Mouse (Mus musculus): ENCODE measurements around the gene Idi2.
"Not testable (repeated sequence)": the region's sequence is repeated elsewhere in the genome, so short reads cannot be mapped to it uniquely, and the experiment has no call there.

Idi2 gene

DNA sequence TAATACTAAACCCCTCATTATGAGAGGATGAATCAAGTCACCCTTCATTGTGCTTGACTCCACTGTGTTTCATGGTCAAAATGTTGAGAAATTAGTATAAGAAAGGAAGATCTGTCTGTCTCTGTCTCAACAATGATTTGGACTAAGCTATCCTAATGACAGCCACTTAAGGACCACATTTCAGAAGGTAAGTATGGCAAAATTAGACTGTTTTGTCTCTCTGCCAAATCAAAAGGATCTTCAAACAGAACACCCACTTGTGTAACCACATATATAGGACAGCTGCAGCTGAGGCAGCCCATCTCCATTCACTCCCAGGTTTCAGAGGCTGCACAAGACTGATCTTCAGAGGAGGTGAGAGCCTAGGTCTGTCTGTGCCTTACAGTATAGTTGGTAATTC is at the start of gene Idi2:
Gene Idi2, plus strand, starts transcription at position 301 of the 400 bp plus-strand sequence.
- in situ Hi-C loops (cut with MboI, MseI), result not testable (repeated sequence)

GRCm38 (mm10) chr13:8905986-8906385 is 46.7 kb upstream of the Idi2 start:
- in situ Hi-C loops (cut with MboI, MseI), result not testable (repeated sequence)

GRCm38 (mm10) chr13:8913890-8914289 is 38.8 kb upstream of the Idi2 start:
- in situ Hi-C loops (cut with MboI, MseI), result not testable (repeated sequence)

DNA sequence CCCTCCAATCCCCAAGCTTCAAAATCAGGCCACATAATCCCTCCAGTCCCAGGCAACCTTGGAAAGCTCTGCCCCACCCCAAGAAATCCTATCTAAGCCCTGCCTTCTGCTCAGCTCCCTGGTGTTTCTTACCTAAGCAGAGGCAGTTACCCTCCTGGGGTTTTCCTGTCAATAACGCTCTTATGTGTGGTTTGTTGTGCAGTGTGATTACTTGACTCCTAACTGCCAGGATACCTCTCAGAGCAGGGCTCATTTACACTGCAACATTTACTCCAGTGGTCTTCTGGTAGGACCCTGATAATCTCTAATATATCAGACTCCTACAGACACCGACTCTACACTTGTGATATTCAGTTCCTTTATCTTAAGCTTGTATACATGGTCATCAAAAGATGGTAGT is 19.2 kb upstream of the Idi2 start:
- in situ Hi-C loops (cut with MboI, MseI), result no loop called here

GRCm38 (mm10) chr13:8937611-8938140 is 15.0 kb upstream of the Idi2 start:
- in situ Hi-C loops (cut with MboI, MseI), result not testable (repeated sequence)

- in situ Hi-C loops (cut with MboI, MseI), result not testable (repeated sequence)
Observed at GRCm38 (mm10) chr13:8941110-8941509, 11.6 kb upstream of the Idi2 start.

DNA sequence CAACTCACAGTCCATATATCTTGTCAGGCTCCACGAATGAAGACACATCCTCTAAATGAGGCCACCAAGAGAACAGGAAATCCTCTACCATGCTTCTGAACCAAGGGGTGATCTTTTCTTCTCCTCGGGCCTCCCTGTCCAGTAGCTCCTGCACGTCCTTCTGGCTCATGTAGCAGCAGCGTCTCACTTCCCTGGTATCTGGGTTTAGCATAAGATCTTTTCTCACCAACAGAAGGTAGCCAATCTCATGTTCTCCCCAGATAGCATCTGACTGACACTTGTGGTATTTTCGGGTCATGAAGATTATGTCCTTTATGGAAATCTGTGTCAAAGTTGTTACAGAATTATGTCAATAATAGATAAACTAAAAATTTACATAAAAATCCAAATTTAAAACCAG is 11.0 kb upstream of the Idi2 start:
- in situ Hi-C loops (cut with MboI, MseI), result not testable (repeated sequence)

- in situ Hi-C loops (cut with MboI, MseI), result not testable (repeated sequence)
Observed at GRCm38 (mm10) chr13:8943828-8944227, 8.8 kb upstream of the Idi2 start.

DNA sequence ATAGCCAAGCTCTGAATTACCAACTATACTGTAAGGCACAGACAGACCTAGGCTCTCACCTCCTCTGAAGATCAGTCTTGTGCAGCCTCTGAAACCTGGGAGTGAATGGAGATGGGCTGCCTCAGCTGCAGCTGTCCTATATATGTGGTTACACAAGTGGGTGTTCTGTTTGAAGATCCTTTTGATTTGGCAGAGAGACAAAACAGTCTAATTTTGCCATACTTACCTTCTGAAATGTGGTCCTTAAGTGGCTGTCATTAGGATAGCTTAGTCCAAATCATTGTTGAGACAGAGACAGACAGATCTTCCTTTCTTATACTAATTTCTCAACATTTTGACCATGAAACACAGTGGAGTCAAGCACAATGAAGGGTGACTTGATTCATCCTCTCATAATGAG is 4.5 kb upstream of the Idi2 start, which contains the start of gene Gm9745:
Gene Gm9745, minus strand, starts transcription at position 101 of the 400 bp plus-strand sequence.
- in situ Hi-C loops (cut with MboI, MseI), result not testable (repeated sequence)

DNA sequence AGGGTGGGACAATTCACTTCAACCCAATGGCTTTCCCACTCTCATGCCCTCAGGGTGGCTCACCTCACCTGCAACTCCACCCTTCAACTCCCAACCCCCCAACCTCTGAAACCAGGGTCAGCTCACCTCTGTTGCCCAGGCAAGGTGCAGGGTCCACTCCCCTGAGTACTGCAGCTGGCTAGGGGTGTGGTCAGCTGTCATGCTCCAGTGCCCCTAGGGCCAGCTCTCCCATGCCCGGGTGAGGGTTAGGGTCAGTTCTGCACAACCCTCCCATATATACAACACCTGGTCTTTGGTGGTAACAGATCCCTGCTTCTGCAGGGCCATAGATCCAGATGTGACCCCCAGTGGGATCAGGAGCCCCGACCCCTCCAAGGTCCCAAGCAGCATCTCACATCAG is 2.5 kb downstream of the Idi2 start:
- in situ Hi-C loops (cut with MboI, MseI), result not testable (repeated sequence)

DNA sequence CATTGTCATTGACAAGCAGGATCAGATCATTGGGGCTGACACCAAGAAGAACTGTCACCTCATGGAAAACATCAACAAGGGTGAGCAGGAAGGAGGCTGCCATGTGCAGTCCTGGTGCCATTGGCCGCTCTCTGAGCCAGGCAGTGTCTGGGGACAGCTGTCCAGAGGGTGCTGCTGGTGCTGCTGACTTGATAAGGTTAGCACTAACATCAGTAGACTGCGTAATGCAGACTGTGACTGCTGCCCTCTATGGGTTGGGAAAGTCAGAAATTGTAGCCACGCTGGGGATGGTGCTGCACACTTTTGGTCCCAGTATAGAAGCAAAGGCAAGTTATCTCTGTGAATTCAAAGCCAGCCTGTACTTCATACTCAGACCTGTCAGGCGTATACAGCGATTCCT is 4.2 kb downstream of the Idi2 start:
- in situ Hi-C loops (cut with MboI, MseI), result not testable (repeated sequence)

DNA sequence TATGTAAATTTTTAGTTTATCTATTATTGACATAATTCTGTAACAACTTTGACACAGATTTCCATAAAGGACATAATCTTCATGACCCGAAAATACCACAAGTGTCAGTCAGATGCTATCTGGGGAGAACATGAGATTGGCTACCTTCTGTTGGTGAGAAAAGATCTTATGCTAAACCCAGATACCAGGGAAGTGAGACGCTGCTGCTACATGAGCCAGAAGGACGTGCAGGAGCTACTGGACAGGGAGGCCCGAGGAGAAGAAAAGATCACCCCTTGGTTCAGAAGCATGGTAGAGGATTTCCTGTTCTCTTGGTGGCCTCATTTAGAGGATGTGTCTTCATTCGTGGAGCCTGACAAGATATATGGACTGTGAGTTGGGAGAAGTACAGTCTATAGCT is 6.4 kb downstream of the Idi2 start:
- in situ Hi-C loops (cut with MboI, MseI), result not testable (repeated sequence)

DNA sequence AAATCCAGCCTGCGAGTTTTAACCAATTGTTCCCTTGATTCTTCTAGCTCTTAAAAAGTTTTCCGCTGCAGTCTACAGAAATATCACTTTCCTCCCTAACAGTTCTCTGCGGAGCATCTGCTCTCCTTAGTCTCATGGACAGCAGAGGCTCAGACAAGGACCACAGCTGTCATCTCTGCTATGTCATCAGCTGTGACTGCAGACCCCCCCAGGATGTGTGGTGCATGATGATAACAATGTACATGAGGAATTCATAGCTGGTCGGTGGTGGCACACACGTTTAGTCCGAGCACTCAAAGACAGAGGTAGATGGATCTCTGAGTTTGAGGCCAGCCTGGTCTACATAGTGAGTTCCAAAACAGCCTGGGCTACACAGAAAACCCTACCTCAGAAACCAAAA is 6.9 kb downstream of the Idi2 start:
- in situ Hi-C loops (cut with MboI, MseI), result not testable (repeated sequence)

DNA sequence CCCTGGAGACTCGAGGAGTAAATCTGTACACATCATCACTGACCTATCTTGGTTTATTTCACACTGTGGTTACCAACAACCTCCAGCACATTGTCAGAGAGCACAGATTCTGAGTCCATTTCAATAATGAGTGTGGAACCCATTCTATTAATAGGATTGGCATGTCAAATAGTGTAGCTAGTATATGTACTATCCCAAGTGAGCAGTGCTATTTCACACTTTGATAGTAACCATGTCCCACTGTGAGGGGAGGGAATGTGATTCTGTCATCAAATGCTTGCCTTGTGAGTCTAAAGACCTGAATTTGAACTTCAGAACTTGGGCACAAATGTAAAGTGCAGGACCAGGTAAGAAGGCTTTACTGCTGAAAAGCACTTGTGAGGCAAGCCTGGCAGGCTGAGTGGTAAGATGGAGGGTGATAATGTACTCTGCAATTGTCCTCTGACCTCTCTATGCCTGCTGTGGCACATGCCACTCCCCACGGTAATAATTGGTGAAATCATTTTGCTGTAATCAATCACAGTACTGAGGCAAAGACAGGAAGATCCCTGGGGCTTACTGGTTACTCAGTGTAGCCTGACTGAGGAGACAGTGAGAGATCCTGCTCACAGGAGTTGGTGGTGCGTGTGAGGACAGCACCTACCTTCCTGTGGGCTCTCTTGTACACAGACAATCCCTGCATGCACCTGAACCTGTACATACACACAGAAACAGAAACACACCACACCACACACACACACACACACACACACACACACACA is 8.6 kb downstream of the Idi2 start:
- in situ Hi-C loops (cut with MboI, MseI), result not testable (repeated sequence)

- in situ Hi-C loops (cut with MboI, MseI), result not testable (repeated sequence)
Observed at GRCm38 (mm10) chr13:8962266-8962665, 9.6 kb downstream of the Idi2 start.

DNA sequence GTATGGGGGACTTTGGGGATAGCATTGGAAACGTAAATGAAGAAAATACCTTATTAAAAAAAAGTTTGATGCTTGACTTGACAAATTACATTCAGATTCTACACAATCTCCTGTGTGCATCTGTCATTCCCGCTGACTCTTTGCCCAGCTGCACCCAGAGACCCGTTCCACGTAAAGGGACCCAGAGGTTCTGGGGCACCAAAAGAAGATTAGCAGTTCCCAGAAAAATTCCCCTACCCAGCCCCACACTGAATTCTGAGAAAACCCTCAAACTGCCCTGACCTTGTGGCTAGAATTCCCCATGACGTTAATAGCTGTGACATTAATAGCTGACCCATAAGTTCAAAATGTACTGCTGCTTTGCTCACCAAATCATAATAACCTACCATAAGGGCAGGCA is 12.6 kb downstream of the Idi2 start:
- in situ Hi-C loops (cut with MboI, MseI), result no loop called here

GRCm38 (mm10) chr13:8967742-8968141 is 15.1 kb downstream of the Idi2 start:
- in situ Hi-C loops (cut with MboI, MseI), result no loop called here

- in situ Hi-C loops (cut with MboI, MseI), result loop anchor here (10.0 kb wide), 1 partner anchor 98 kb away; the partner anchor contains the start of gene Wdr37
Observed at GRCm38 (mm10) chr13:8972369-8972768, 19.7 kb downstream of the Idi2 start.

GRCm38 (mm10) chr13:8972972-8973371 is 20.3 kb downstream of the Idi2 start:
- in situ Hi-C loops (cut with MboI, MseI), result loop anchor here (10.0 kb wide), 1 partner anchor 98 kb away; the partner anchor contains the start of gene Wdr37

- in situ Hi-C loops (cut with MboI, MseI), result loop anchor here (10.0 kb wide), 1 partner anchor 133 kb away; no protein-coding TSS in a partner anchor
Observed at GRCm38 (mm10) chr13:8992231-8992630, 39.6 kb downstream of the Idi2 start.

DNA sequence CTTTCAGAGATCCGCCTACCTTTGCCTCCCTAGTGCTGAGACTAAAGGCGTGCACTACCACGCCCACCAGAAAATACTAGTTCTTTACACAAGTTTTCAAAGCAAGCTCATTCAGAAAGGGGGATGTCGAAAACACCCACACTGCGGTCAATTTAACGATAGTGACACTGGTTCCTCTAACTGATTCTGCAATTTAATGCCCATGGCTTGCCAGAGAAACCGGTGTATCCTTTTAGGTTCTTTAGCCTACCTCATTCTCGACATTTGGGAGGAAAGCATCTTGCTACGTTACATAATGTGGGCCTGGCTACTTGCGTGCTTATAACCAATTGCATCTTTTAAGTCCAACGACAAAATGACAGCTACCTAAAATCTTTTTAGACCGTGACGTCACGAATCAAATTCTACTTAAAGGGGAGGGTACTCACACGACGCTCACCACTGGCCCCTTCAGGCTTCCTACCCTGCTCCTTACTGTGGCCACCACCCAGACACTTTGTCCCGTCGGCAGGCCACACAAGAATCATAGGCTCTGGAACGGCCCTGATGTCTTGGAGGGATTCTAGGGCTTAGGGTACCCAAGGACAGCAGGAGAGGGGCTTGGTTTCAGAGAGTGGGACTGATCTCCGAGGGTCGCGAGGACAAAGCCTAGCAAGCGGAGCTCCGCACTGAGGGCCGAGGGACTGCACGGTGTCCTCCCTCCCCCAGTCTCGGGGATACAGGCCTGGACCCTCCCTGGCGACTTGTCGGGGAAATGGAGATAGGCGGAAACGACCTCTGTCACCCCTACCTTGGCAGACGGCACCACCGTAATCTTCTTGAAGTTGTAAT is 42.7 kb downstream of the Idi2 start:
- in situ Hi-C loops (cut with MboI, MseI), result loop anchor here (10.0 kb wide), 1 partner anchor 129 kb away; no protein-coding TSS in a partner anchor

Data from regulatory T cell (primary cell).